Mouse (Mus musculus): ENCODE data around the gene Gzmk.

GRCm38 (mm10) chr13:113151556-113151955 is 74.2 kb downstream of the Gzmk start:
- no peak for TF ChIP-seq CTCF (IDR thresholded peaks at IDR 0.05; ENCODE audit: control insufficient read depth, insufficient read depth, low read length)
- no peak for TF ChIP-seq POLR2A (IDR thresholded peaks at IDR 0.05; ENCODE audit: borderline replicate concordance, control insufficient read depth, low read depth, low read length)

All from bone marrow, adult 2 months (tissue).